Mouse (Mus musculus) kidney, embryonic 14.5 days (tissue): ENCODE measurements at regions not wholly inside any gene's neighbourhood (a gene's known extent, or its start where the extent isn't known, plus 50 kb on each side); places are given as distances from the start of the nearest gene placed in this dataset.

Source experiments
- ATAC-seq: fragments of 200-750 bp; cut with Nextera tagmentation; 2 replicates; pipeline ENCODE4 v1.8.0; 2017; ENCODE audit warnings: moderate number of reproducible peaks, mild to moderate bottlenecking, moderate TSS enrichment, moderate library complexity; ENCODE audit not compliant: low FRiP score, low TSS enrichment
- H3K27ac ChIP-seq: fragments of 300-500 bp; sonication (generic); 2 replicates; pipeline ENCODE4 v1.5.1; 2014; ENCODE audit warnings: low read depth, mild to moderate bottlenecking, low read length, moderate library complexity, mixed read lengths
- H3K27me3 ChIP-seq: fragments of 300-500 bp; sonication (generic); 2 replicates; pipeline ENCODE4 v1.6.1; 2014; ENCODE audit warnings: mild to moderate bottlenecking, low read length; ENCODE audit not compliant: control insufficient read depth, insufficient read depth
- H3K36me3 ChIP-seq: fragments of 300-500 bp; sonication (generic); 2 replicates; pipeline ENCODE4 v1.6.1; 2014; ENCODE audit warnings: low read length, mixed read lengths; ENCODE audit not compliant: control insufficient read depth, insufficient read depth
- H3K4me1 ChIP-seq: fragments of 300-500 bp; sonication (generic); 2 replicates; pipeline ENCODE4 v1.6.1; 2014; ENCODE audit warnings: low read length, mixed read lengths; ENCODE audit not compliant: control insufficient read depth, insufficient read depth
- H3K4me2 ChIP-seq: fragments of 300-500 bp; sonication (generic); replicated peaks from 2 replicates; pipeline ENCODE4 v1.6.1; 2014; ENCODE audit warnings: low read depth, mild to moderate bottlenecking, low read length
- H3K4me3 ChIP-seq: fragments of 300-500 bp; sonication (generic); 2 replicates; pipeline ENCODE4 v1.5.1; 2014; ENCODE audit warnings: mild to moderate bottlenecking, low read length
- H3K9ac ChIP-seq: fragments of 300-500 bp; sonication (generic); 2 replicates; pipeline ENCODE4 v1.6.1; 2014; ENCODE audit warnings: low read depth, mild to moderate bottlenecking, low read length, moderate library complexity
- H3K9me3 ChIP-seq: fragments of 300-500 bp; sonication (generic); 2 replicates; pipeline ENCODE4 v1.6.1; 2016; ENCODE audit warnings: low read length; ENCODE audit not compliant: control insufficient read depth
- WGBS: fragments of 180-500 bp; shearing (Covaris S2); extraction: QIAGEN DNeasy Blood & Tissue Kit; methylation state at CpG from one replicate; pipeline ENCODE4 v1.1.7; 2014; 5-methylcytosine and 5-hydroxymethylcytosine counted together

- Histone ChIP-seq H3K4me2 (no peak overlapping the region), H3K36me3 (no peaks in the 10 kb centered on the region), H3K27me3 (no peaks in the 10 kb centered on the region), H3K4me3 (no peak overlapping the region), H3K4me1 (no peaks in the 10 kb centered on the region), H3K27ac (no peak overlapping the region), H3K9ac (no peak overlapping the region), H3K9me3 (no peaks in the 10 kb centered on the region)
- WGBS, result 91% methylated on average over 5 of the region's 5 CpGs
- no peak for ATAC-seq
These were observed 74.8 kb upstream of the Stxbp5l start for GRCm38 (mm10) chr16:37459533-37459890.

GRCm38 (mm10) chr16:37458592-37459532, 74.1 kb upstream of the Stxbp5l start:
- WGBS, result 90% methylated on average over 4 of the region's 4 CpGs
- H3K9me3 ChIP-seq, result no peaks in the 10 kb centered on the region
- no peaks in the 10 kb centered on the region for H3K27me3 ChIP-seq
- no peak overlapping the region for H3K27ac ChIP-seq
- no peak overlapping the region for H3K4me3 ChIP-seq
- H3K36me3 ChIP-seq, result no peaks in the 10 kb centered on the region
- H3K9ac ChIP-seq, result no peak overlapping the region
- H3K4me1 ChIP-seq, result no peaks in the 10 kb centered on the region
- no peak overlapping the region for H3K4me2 ChIP-seq
- no peak for ATAC-seq

- Histone ChIP-seq H3K27me3 (no peaks in the 10 kb centered on the region), H3K4me2 (no peak overlapping the region), H3K4me3 (no peak overlapping the region), H3K4me1 (no peaks in the 10 kb centered on the region), H3K9me3 (no peaks in the 10 kb centered on the region), H3K36me3 (no peaks in the 10 kb centered on the region), H3K9ac (no peak overlapping the region), H3K27ac (no peak overlapping the region)
- ATAC-seq, result no peak
- WGBS, result 49% methylated on average over 2 of the region's 2 CpGs
These were observed 71.2 kb upstream of the Stxbp5l start for GRCm38 (mm10) chr16:37455971-37456370.

GRCm38 (mm10) chr16:37449846-37450245, 65.1 kb upstream of the Stxbp5l start:
- 79% methylated on average over 5 of the region's 5 CpGs for WGBS
- Histone ChIP-seq H3K4me1 (no peaks in the 10 kb centered on the region), H3K9me3 (no peaks in the 10 kb centered on the region), H3K4me2 (no peak overlapping the region), H3K9ac (no peak overlapping the region), H3K27me3 (no peaks in the 10 kb centered on the region), H3K4me3 (no peak overlapping the region), H3K27ac (no peak overlapping the region), H3K36me3 (no peaks in the 10 kb centered on the region)
- no peak for ATAC-seq

- WGBS, result 50% methylated on average over 1 of the region's 1 CpGs
- Histone ChIP-seq H3K36me3 (no peaks in the 10 kb centered on the region), H3K9me3 (no peaks in the 10 kb centered on the region), H3K27ac (no peak overlapping the region), H3K27me3 (no peaks in the 10 kb centered on the region), H3K4me1 (peaks cover 5% of the 10 kb centered on the region; the same call in 1 of the 2 replicates), H3K9ac (no peak overlapping the region), H3K4me2 (no peak overlapping the region), H3K4me3 (no peak overlapping the region)
- no peak for ATAC-seq
These were observed 61.0 kb upstream of the Stxbp5l start for GRCm38 (mm10) chr16:37445756-37446155.

GRCm38 (mm10) chr16:37442936-37443335, 58.2 kb upstream of the Stxbp5l start:
- no peak for ATAC-seq
- no peaks in the 10 kb centered on the region for H3K27me3 ChIP-seq
- H3K4me1 ChIP-seq, result peaks cover 9% of the 10 kb centered on the region; the same call in 1 of the 2 replicates
- H3K4me3 ChIP-seq, result no peak overlapping the region
- no peaks in the 10 kb centered on the region for H3K36me3 ChIP-seq
- no peak overlapping the region for H3K9ac ChIP-seq
- no peak overlapping the region for H3K4me2 ChIP-seq
- 62% methylated on average over 6 of the region's 6 CpGs for WGBS
- H3K27ac ChIP-seq, result no peak overlapping the region
- no peaks in the 10 kb centered on the region for H3K9me3 ChIP-seq

GRCm38 (mm10) chr16:37442481-37442880, 57.7 kb upstream of the Stxbp5l start:
- Histone ChIP-seq H3K4me1 (peaks cover 9% of the 10 kb centered on the region; the same call in 1 of the 2 replicates), H3K9me3 (no peaks in the 10 kb centered on the region), H3K36me3 (no peaks in the 10 kb centered on the region), H3K27me3 (no peaks in the 10 kb centered on the region), H3K9ac (no peak overlapping the region), H3K4me3 (no peak overlapping the region), H3K27ac (no peak overlapping the region), H3K4me2 (no peak overlapping the region)
- 93% methylated on average over 6 of the region's 6 CpGs for WGBS
- ATAC-seq, result no peak

DNA sequence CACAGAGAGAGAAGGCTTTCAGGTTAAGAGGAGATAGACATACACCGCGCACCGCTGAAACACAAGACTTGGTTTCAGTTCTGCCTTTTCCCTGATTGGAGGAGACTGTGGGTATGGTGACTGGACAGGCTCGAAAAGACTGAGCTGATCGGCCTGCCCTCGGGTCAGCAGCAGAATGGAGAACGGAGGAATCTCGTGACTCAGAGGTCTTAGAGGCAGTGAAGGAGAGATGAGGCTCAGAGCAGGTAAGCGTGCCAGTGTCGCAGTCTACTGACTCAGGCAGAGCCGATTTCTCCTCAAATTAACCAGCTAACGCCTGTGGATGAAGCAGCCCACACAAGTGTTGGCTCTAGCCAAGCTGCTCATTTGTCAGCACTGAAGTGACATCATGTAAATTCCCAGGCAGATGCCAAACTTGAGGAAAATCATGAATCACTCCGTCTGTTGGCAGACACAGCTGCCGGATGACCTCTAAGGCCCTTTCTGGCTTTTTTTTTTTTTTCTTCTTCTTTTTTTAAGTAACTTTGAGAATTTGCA, 55.9 kb upstream of the Stxbp5l start:
- Histone ChIP-seq H3K9ac (no peak overlapping the region), H3K36me3 (no peaks in the 10 kb centered on the region), H3K27ac (no peak overlapping the region), H3K9me3 (no peaks in the 10 kb centered on the region), H3K27me3 (no peaks in the 10 kb centered on the region), H3K4me1 (peaks cover 9% of the 10 kb centered on the region; the same call in 1 of the 2 replicates), H3K4me2 (no peak overlapping the region), H3K4me3 (no peak overlapping the region)
- WGBS, result 46% methylated on average over 14 of the region's 14 CpGs
- peak; percentile 52 for ATAC-seq
